Mouse (Mus musculus) fibroblast of lung, adult 2 months (primary cell): ENCODE results near the gene Aplp1.
A peak's percentile ranks its signal among the peaks of the same experiment; 100 is the strongest.

Source experiments
- DNase-seq: peaks from one replicate; pipeline ENCODE4 v3.0.0-alpha.2; 2011; ENCODE audit warnings: low read depth

Gene Aplp1

DNA sequence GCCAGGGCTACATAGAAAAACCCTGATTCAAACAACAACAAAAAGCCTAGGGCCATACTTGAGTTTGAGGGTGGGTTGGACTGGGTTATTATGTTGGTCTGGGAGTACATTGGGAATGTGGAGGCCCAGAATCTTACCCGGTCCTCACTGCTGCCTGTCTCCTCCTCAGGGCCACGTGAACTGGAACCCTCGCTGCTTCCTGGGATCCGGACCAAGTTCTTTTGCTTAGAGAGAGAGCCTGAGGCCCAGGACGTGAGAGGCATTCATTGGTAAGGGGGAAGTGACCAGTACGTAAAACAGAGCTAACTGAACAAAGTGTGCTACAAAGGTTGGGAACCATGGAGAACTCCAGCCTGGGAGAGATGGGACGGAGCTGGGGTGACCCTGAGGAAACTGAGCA, 4.9 kb upstream of the Aplp1 start:
- DNase-seq, result no peak

- no peak for DNase-seq
Measured at GRCm38 (mm10) chr7:30444154-30444970, 973 bp downstream of the Aplp1 start.

DNA sequence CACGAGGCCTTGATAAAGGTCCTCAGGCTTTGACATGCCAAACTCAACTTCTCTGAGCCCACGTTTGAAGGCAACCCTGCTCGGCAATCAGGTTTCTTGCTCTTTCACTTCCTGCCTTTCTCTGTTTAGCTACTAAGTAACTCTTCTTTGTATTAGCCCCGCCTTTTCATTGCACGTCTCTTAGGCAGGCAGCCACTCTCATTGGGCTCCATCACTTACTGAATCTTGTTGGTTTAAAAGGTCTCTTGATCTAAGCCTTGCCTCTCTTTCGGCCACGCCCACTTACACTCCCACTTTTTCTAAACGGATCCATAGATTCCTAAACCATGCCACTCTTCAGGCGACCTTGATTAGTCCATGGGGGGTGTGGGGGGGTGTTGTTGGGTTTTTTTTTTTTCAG, 1.6 kb downstream of the Aplp1 start:
- DNase-seq, result no peak

- no peak for DNase-seq
Measured at GRCm38 (mm10) chr7:30440697-30441096, 4.6 kb downstream of the Aplp1 start.

GRCm38 (mm10) chr7:30439734-30440133, 5.6 kb downstream of the Aplp1 start:
- DNase-seq, result no peak

GRCm38 (mm10) chr7:30436879-30437278, 8.5 kb downstream of the Aplp1 start:
- DNase-seq, result no peak

DNA sequence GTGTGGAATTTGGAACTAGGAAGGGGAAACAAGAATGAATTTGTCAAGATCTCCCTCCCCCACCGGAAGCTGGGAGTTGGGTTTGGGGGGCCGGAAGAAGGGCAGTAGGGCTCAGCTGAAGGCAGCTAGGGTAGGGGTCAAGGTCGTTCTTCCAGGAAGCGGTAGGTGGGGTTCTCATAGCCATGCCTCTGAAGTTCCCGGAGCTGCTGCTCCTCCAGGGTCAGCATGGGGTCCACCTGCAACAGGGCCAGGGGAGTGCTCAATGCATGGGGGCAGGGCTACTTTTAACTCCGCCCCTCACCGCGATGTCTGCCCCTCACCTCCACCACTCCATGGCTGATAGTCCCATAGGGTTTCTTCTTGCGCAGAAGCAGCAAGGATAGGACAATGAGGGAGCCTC, 10.2 kb downstream of the Aplp1 start:
- no peak for DNase-seq

- no peak for DNase-seq
Measured at GRCm38 (mm10) chr7:30434701-30435100, 10.6 kb downstream of the Aplp1 start.

DNA sequence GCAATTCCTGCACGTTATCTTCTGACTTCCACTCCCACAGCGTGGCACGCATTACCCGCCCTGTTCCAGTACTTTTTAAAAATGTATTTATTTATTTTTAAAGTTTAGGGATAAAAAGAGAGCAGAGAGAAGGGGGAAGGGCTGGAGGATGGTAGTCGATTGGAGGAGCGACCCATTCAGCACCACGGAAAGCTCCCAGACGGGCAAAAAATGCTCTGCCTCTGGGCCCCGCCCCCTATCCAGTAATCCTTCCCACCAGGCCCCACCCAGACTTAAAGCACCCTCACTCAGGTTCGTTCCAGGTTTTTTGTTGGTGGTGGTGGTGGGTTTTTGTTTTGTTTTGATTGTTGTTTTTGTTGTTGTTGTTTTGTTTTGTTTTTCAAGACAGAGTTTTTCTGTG, 11.1 kb downstream of the Aplp1 start:
- no peak for DNase-seq

GRCm38 (mm10) chr7:30431793-30432192, 13.5 kb downstream of the Aplp1 start:
- DNase-seq, result peak; percentile 61

- DNase-seq, result peak; percentile 33
Measured at GRCm38 (mm10) chr7:30430191-30430590, 15.1 kb downstream of the Aplp1 start.

DNA sequence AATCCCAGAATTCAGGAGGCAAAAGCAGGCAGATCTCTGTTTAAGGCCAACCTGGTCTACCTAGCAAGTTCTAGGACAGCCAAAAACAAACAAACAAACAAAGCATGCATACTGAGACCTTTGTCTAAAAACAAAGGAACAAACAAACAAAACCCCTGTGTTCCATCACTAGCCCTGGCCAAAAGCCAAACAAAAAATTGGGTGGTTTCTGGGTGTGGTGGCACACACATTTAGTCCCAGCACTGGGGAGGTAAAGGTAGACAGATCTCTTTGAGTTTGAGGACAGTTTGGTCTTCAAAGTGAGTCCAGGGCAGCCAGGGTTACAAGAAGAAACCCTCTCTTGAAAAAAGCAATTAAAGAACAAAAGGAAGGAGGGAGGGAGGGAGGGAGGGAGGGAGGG, 16.0 kb downstream of the Aplp1 start:
- no peak for DNase-seq

DNA sequence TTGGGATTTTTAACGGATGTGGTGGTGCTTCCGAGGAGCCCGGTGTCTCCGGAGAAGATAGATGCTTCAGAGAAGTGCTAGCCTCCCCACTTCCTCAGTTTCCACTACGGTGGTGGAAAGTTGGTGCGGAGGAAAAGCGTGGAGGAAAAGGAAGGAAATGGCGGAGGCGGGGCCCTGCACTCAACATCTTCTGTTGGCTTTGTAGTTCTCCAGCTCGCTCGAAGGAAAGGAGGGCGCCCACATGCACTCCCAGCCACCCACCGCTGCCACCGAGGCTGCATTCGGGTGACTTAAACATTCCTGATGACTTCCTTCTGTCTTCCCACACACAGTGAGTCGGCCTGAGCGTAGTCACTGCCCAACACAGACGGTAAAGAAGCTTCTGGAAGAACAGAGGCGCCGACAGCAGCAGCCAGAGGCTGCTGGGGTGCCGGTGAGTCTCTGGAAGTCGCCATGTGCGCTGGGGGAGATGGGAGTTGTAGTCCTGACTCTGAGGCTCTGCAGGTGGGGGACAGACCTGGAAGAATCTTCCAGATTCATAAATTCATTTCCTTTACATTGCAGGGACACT, 22.2 kb downstream of the Aplp1 start:
- no peak for DNase-seq

DNA sequence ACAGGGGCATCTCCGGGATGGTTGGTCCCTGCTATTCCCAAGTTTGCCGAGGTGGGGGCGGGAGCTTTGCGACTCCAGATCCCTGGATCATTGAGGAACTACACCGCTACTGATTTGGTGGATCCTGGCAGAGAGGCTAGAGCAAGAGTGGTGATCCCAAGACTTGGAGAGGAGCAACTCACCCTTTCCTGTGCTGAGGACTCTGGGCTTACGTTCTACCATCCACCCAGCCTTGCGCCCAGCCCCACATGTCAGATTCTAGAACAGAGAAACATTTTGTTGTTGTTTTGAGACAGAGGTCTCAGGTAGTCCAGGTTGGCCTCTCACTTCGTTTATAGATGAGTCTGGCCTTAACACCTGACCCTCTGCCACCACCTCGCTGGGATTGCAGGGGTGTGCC, 22.8 kb downstream of the Aplp1 start:
- DNase-seq, result no peak

GRCm38 (mm10) chr7:30421890-30422435, 23.4 kb downstream of the Aplp1 start:
- peak; percentile 27 for DNase-seq

GRCm38 (mm10) chr7:30421175-30421889, 24.0 kb downstream of the Aplp1 start, which contains the start of gene Nfkbid:
TSS of gene Nfkbid (plus strand) at chr7:30421732.
- no peak for DNase-seq

DNA sequence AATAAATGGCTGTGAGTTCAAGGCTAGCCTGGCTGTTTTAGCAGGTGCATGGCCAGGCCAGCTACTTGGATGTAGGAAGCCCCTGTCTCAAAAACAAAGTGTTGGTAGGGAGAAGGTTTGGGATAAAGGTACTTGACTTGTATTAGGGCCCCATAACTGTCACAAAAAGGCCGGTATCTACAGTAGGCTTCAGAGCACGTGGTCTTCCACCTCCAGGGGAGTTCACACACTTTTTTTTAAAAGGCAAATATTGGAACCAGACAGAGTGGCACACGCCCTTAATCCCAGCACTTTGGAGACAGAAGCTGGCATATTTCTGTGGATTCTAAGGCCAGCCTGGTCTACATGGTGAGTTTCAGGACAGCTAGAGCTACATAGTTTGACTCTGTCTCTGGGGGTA, 24.7 kb downstream of the Aplp1 start:
- no peak for DNase-seq

DNA sequence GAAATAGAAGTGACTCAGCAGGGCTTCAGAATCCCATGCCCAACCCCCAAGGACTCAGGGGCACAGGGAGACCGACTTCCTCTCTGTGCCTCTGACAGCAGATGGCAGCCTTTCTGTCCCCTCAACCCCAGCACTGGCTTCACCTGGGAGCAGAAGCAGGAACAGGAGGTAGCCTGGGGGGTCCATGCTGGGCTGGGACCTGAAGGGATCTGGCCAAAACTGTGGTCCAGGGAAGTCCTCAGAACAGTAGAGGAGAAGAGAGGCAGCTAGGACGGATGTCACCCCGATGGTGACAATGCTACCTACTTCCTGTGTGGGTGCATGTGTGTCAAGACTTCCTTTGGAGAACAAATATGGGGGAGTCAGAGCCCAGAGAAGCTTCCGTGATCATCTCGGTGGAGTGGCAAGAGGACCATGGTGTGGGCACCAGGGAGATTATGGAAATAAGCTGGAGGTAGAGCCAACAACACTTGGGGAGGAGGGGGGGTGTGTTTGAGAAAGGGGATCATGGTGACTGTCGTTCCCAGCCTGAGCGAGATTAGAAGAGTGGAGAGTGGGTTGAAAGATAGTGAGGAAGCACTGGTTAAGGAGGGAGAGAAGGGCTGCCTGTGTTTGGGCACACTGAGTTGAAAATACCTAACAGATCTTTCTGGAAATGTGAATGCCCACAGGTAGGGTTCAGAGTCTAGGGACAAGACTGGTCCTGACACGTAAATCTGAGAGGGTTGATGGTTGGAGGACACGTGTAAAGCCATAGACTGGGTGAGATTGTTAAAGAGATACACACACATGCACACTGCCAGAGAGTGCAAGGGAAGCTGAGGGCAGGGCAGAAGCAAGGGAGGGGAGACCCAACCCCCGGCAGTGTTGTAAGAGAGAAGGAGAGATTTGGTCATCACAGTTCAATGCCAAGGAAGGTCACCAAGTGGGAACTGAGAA, 25.5 kb downstream of the Aplp1 start, which contains the start of gene Hcst:
TSS of gene Hcst (minus strand) at position 294 of the 939 bp plus-strand sequence.
- no peak for DNase-seq

- no peak for DNase-seq
Measured at GRCm38 (mm10) chr7:30417856-30418255, 27.5 kb downstream of the Aplp1 start.

- DNase-seq, result no peak
Measured at GRCm38 (mm10) chr7:30413596-30413995, 31.7 kb downstream of the Aplp1 start, which contains the start of gene Tyrobp. TSS of gene Tyrobp (plus strand) at chr7:30413760.

GRCm38 (mm10) chr7:30412735-30413147, 32.6 kb downstream of the Aplp1 start:
- DNase-seq, result no peak
